Mouse (Mus musculus): ENCODE results near the gene Apoc2.
"Not testable (repeated sequence)": the region's sequence is repeated elsewhere in the genome, so short reads cannot be mapped to it uniquely, and the experiment has no call there.

Gene Apoc2

DNA sequence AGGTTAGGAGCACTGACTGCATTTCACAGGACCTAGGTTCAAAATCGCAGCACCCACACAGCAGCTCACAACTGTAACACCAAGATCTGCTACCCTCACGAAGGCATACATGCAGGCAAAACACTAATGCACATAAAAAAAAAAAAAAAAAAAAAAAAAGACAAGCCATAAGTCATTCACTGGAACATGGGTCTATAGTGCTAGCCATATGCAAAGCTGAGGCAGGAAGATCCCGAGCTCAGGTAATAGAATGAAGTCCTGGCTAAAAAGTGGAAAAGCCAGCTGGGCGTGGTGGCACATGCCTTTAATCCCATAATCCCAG, 22.0 kb upstream of the Apoc2 start:
- no peak for DNase-seq (ENCODE audit: low read depth in 2 of 2, low spot score in 2 of 2)

DNA sequence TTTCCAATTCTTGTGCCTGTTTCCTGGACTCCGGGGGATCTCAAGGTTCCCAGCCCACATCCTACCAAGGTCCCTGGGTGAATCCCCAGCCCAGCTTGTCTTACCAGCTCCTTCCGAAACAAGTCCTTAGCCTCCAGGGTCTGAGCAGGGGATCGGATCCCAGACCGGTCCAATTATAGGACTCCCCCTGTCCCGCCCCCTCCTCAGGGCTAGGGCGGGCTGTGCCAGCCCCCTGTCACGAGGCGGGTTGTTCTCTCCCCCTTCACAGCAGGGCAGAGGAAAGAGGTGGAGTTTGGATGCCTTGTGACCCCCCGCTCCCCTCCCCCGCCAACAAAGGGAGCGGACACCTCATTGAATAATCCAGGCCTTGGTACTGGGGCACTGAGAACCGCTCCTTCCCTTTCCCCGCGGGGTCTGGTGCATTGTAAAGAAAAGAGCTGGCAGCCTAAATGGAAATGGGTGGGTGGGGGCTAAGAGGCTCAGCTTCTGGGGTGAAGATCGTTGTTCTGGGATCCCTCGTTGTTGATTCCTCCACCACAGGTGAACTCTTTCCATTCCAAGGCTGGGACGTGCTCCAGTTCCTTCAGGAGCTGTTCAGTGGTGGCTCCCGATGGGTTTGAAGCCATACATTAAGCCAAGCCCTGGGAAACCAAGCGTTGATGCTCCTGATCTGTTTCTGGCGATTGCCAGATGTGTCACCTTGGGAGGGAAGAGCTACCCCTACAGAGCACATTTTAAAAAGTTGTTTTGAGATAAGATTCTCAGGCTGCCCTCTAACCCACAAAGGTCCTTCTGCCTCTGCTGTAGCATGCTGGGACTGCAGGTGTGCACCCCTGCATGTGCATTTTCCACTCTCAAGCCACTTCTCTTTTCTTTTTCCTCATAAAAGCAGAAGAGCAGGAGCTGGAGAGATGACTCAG, 21.4 kb upstream of the Apoc2 start, which contains the start of gene Apoe:
Gene Apoe (minus strand): TSS at position 282 of the 920 bp plus-strand sequence.
- DNase-seq (ENCODE audit: low read depth in 2 of 2, low spot score in 2 of 2) = no peak

DNA sequence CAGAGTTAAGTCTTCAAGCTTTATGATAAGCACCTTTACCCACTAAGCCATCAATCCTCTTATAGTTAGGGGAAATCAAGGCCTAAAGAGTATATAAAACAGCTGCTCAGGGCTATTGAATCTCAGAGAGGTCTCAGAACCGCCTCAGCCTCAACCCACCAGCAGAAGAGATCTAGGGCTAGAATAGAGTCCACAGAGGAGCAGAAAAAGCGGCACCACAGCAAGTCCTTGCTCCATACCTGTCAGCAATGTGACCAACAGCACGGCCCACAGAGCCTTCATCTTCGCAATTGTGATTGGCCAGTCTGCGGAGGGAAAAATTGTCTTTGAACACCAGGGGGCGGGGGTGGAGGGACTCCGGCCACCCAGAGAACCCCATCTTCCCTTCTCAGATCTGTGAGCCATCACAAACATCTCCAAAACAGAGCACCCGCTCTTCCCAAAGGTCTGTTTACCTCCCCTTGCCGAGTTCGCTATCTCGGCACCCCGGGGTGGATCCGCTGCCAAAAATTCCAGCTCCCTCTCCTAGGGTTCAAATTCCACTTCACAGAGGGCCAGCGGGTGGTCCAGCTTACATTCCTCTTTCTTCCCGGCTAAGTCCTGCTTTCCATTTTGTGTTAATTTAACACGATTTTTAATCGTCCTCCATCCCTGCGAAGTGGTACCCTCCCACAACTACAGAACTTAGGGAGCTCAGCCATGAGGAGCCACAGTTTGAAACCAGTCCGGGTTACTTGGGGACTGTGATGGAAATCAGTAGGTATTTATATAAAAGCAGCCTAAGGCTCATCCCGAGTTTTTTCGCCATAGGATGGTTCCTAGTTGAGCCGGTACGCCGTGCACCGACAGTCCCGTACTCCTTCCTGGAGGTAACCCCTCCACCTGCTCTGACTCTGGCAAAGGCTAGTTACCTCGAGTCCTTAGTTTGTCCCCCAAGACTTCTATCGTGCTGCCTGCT, 20.5 kb upstream of the Apoc2 start:
- DNase-seq (ENCODE audit: low read depth in 2 of 2, low spot score in 2 of 2) = no peak

DNA sequence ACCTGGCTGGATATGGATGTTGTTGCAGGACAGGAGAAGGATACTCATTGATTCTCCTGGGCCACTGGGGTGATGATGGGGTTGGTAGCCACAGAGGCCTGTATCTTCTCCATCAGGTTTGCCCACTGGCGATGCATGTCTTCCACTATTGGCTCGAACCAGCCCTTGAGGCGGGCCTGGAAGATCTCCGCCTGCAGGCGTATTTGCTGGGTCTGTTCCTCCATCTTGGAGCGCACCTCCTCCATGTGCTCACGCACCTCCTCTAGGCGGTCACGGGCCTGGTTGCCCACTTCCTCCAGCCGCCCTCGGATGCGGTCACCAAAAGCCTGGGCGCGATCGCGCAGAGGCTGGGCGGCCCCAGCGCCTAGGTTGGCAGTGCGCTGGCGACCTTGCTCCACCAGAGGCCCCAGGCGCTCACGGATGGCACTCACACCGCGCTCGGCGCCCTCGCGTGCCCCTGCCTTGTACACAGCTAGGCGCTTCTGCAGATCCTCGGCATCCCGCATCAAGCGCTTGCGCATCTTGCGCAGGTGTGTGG, 18.7 kb upstream of the Apoc2 start:
- no peak for DNase-seq (ENCODE audit: low read depth in 2 of 2, low spot score in 2 of 2)

DNA sequence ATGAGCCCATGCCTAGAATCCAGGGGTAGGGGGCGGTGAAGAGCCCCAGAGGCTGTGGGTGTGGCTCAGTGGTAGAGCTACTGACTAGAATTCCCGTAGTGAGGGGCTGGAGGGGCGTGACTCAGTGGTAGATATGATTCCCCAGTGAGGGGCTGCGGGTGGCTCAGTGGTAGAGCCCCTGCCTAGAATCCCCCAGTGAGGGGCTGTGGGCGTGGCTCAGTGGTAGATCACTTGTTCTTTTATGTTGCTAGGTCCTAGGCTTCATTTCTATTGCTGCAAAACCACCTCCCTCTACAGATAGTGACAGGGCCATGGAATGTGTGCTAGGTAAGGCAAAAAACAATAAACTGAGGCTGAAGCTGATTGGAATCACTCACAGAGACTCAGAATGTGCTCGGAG, 18.1 kb upstream of the Apoc2 start:
- no peak for DNase-seq (ENCODE audit: low read depth in 2 of 2, low spot score in 2 of 2)

DNA sequence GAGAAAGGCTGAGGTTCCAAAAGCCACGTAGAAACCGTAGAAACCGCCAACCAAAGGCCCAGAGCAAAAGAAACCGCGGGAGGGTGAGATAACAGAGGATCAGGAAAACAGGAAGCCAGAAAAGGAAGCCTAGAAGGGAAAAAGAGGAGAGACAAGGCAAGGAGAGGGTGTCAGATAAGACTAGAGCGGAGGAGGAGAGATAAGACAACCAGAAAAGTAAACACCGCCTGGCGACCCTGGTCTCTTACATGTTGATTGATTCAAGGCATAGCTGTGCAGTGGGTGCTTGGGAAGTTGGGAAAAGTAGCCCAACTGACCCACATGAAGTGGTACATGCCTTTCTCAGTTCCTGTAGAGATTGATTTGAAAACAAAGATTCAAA, 17.5 kb upstream of the Apoc2 start:
- no peak for DNase-seq (ENCODE audit: low read depth in 2 of 2, low spot score in 2 of 2)

DNA sequence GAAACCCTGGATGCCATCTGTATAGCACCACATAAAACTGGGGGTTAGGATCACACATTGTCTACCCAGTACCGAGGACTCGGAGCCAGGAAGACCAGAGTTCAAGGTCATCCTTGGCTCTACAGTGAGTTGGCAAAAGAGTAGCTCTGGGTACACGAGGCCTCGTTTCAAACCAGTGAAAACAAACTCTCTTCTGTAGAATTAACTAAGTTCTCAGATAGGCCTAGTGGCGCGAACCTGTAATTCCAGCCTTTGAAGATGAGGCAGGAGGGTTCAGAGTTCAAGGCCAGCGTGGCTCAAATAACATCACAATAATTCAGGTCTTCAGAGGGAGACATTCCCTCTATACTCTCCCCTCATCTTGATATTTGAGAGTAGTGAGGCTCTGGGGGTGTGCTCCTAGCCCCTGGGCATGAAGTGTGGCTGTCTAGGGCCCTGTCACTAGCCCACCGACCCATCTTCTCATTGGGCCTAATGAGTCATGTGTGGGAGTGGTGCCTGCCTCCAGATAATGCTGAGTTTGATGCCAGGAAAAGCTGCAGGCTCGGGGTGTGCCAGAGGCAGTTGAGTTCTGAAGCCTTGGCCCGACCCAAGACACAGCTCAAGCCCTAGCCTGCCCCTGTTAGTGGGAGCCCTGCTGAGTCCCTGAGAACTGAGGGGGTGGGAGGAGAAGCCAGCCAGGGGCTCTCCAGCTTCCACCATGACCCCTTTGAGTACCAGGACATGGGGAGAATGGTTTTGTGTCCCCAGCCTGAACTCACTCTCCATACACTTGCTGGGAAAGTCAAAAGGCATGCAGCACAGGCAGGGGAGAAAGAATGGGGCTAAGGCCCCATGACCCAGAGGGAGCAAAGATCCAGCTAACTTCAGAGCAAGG, 16.8 kb upstream of the Apoc2 start:
- DNase-seq (ENCODE audit: low read depth in 2 of 2, low spot score in 2 of 2) = no peak

DNA sequence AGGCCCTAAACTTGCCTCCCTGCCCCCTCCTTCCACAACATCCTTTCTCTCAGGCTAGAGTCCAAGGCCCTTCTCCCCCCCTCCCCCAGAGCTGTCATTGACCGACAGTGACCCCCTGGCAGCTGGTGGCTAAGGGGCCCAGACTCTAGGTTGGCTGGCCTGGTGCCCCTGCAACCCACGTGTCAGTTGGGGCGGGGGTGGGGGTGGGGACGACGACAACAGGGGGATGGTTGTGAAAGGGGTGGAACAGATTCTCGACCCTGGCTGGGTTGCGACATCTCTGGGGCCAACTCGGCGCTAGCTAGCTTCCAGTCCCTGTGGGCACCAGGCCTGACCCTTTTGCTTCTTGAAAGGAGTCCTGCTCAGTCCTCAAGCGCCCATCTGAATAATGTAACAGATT, 15.7 kb upstream of the Apoc2 start:
- DNase-seq (ENCODE audit: low read depth in 2 of 2, low spot score in 2 of 2) = no peak

DNA sequence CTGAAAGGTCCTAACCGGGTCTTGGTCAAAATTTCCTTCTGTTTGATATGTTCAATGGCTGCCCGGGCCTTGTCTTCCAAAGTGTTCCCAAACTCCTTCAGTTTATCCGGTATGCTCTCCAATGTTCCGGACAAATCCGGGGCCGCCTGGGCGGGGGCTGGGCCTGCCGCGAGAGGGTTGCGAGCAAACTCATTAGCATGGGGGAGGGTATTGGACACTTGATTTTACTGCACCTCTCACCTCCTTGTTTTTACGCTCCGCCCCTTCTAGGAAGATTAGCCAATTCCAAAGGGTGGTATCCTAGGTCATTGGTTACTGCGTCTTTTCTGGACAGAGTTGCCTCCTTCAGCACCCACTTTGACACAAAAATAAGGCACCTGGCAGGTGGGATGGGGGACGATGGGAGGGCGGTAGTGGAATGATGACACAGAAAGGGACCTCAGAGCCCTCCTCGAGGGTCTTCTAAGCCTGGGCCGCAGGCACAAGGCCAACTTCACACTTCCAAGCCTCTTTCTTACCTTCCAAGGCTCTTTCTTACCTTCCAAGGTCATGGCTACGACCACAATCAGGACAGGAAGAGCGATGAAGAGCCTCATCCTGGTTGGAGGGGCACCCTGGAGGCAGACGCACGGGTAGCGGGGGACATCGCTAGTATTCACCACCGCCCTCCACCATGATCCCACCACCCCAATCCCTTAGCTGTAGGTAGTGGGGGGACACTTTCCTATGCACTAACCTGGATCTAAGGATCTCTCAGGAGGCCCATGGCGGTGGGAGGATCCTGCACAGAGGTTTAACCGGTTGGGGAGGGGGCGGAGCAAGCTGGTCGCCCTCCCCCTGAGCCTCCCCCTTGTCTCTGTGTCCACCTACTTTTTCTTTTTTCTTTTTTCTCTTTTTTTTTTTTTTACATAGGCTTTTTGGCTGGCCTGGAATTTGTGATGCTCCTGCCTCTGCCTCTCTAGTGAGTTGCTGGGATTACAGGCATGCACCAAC, 14.4 kb upstream of the Apoc2 start, which contains the start of gene Apoc1:
Gene Apoc1 (minus strand): TSS at position 788 of the 993 bp plus-strand sequence.
- DNase-seq (ENCODE audit: low read depth in 2 of 2, low spot score in 2 of 2) = no peak

DNA sequence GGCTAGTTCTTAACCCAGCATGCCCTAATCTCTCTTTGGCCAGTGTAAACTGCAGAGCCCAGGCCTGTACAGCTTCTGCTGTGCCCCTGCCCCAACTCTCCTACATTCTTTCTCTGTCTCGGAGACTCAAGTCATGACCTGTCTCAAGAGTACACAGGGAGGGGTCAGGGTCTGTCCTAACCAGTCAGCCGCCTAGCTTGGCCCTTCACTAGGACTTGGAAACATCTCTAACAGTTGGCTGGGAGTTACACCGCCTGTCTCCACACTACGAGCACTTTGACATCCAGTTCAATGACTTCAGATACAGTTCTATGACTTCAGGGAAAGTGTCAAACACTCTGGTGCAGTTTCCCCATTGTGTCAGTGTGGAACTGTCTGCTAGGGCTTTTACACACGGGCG, 13.7 kb upstream of the Apoc2 start:
- no peak for DNase-seq (ENCODE audit: low read depth in 2 of 2, low spot score in 2 of 2)

DNA sequence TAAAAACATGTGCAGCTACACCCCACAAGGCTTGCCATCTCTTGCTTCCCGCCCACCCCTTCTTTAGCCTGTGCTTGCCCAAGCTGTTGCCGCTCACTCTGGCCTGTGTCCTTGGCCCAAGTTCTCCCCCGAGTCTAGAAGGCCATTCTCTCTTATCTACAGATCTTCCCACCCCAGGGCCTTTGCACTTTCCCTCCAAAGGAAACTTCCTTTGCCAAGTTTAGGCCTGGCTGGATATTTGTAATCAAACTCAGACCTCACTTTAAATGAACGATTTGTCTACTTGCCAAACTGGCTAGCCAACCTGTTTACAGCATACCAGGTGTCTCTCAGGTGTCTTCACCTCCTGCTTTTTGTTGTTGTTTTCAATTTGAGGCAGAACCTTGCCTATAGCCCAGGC, 13.1 kb upstream of the Apoc2 start:
- DNase-seq (ENCODE audit: low read depth in 2 of 2, low spot score in 2 of 2) = no peak

DNA sequence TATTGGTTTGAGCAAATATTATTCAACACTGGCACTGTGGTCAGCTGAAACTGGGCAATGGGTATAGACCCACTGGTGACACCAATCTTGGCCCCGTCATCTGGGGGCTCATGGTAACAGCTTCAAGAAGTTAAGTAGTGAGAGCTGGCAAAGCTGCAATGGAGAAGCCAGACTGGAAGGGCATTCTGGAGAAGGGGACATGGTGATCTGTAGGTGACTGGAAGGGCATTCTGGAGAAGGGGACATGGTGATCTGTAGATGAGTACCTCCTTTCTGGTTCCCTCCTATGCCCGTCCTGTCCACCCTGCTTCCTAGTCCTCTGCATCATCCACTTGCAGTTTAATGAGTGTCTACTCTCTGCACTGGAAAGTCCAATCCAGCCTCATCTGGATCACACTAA, 10.9 kb upstream of the Apoc2 start:
- DNase-seq (ENCODE audit: low read depth in 2 of 2, low spot score in 2 of 2) = no peak

DNA sequence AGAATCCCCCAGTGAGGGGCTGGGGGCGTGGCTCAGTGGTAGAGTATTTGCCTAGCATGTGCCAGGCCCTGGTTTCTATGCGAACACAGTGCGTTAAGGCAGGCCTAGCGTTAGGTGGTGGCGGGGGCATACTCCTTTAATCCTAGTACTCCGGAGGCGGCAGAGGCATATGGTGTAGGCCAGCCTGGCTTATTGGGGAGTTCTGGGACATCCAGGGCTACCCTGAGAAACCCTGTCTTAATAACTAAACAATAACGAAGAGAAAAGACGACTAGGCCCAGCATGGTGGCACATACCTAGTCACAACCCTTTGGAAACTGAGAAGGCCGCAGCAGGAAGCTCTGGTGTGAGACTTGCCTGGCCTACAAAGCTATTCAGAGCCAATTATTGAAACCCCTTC, 10.4 kb upstream of the Apoc2 start:
- DNase-seq (ENCODE audit: low read depth in 2 of 2, low spot score in 2 of 2) = no peak

DNA sequence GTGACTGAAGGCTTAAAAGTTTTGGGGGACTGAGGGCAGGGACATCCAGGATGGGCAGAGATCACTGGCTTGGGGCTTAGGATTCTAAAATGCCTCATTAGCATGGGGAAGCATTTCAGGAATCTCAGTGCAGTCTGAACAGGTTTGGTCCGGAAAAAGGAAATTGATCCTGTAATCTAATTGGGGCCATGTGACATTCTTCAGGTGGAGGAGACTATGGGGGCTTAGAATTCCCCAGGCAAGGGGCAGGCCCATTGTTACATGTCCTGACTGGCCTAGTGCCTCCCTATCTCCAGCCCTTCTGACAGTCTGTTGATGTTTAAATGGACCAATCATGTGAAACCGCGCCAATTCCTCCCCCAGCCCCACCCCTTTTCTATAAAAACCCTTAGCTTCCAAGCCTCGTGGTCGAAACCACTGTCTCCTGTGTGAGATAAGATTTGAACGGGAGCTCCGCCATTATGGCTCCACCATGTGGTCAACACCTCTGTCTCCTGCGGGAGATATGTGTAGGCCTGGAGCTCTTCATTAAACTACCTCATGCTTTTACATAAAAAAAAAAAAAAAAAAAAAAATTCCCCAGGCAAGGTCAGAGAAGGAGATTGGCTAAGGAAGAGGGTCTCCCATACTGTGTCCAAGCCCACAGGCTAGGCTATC, 9.3 kb upstream of the Apoc2 start:
- not testable (repeated sequence) for DNase-seq (ENCODE audit: low read depth in 2 of 2, low spot score in 2 of 2)

DNA sequence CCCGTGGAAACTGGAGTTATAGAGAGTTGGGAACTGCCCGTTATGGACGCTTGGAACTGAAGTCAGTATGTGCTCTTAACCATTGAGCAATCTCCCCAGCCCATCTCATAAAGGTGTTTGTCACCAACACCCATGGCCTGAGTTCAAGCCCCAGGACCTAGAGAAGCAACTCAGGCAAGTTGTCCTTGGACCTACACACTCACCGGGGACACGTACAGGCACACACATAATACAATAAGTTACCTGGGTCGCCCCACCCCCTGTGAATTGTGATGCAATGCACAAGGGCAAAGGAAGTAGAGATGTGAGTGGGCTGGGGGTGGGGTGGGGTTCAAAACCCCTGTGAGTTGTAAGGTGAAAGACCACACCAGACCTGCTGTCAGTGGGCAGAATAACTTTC, 8.8 kb upstream of the Apoc2 start:
- DNase-seq (ENCODE audit: low read depth in 2 of 2, low spot score in 2 of 2) = no peak

DNA sequence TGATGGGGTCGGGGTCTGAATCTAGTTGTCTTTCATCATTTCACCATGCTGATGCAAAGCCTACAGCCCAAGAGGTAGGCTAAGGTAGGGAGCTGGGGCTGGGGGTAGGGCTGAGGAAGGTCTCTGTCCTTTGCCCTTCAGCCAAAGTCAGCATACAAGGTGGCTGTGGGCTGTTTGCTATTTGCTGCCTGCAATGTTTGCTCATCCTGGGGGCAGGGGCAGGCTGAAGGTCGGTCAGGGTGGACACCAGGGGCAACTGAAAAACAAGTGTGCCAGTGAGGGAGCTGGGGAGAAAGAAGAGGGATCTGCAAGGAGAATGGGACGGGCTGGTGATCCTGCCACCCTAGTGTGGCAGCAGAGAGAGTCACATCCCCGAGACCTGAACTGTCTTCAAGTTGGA, 7.6 kb upstream of the Apoc2 start:
- DNase-seq (ENCODE audit: low read depth in 2 of 2, low spot score in 2 of 2) = no peak

DNA sequence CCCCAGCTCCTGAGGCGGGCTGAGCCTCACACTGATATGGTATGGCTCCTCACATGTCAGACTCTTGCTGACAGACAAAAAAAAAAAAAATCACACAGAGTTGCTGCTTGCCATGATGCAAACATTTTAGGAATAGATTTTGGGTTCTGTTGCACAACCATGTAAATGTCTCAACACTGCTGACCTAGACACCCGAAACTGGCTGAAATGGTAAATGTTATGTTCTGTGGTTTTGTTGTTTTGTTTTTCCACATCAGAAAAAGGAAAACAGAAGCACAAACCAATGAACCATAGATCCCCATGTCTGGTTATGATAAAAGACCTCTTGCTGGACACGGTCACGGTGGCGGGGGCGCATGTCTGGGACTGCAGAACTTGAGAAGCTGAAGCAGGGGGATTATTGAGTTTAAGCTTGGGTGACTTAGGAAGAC, 6.0 kb upstream of the Apoc2 start:
- DNase-seq (ENCODE audit: low read depth in 2 of 2, low spot score in 2 of 2) = no peak

DNA sequence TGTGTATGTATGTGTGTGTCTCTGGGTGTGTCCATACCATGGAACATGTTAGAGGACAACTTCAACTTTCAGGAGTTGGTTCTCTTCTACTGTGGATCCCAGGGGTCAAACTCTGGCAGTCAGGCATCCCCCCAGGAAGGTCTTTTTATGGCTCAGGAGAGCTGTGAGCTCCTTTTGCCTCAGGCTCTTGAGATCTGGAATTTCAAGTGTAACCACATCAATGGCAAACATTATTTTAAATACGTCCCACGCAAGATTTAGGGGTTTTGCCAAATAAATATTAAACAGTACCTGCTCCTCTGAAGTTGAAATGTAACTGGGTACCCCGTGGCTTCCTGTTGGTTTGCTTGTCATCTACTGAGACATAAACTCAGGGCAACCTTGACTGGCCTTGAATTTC, 5.2 kb upstream of the Apoc2 start:
- no peak for DNase-seq (ENCODE audit: low read depth in 2 of 2, low spot score in 2 of 2)

DNA sequence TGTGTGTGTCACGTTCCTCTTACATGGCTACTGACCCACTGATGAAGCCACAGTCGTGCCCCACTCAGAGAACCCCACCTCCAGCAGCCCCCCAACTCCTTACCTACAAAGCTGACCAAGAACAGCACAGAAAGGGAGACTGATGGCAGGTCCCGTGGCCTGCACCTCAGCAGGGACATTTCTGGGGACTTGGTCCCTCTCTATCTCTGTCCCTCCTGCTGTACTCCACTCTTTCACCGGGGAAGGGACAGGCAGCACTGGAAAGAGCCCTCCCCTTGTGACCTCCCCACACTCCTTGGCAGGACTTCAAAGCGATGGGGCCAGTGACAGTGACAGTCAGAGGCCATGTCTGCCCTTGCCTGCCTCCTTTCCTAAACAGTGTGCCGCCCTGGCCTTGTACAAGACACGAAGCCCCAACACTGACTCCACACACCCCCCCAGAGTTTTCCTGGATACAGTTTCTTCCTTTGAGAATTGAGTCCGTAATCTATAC, 3.5 kb upstream of the Apoc2 start, which contains the start of the genes Gm44805 and Apoc4:
Gene Gm44805 (minus strand): TSS at position 222 of the 493 bp plus-strand sequence.
Gene Apoc4 (minus strand): TSS at position 278 of the 493 bp plus-strand sequence.
- DNase-seq (ENCODE audit: low read depth in 2 of 2, low spot score in 2 of 2) = no peak

Data from CD8-positive naive resting alpha-beta T cell, adult 2 months (primary cell).